Mouse (Mus musculus): ENCODE results near the gene Plin3.

- no peak for TF ChIP-seq CTCF (IDR thresholded peaks at IDR 0.05; ENCODE audit: extremely low read depth, insufficient read depth, low read length)
- no peak for TF ChIP-seq POLR2A (IDR thresholded peaks at IDR 0.05; ENCODE audit: extremely low read depth, insufficient read depth, low read length)
These were observed 30.0 kb downstream of the Plin3 start for GRCm38 (mm10) chr17:56262645-56263094.
